Mouse (Mus musculus): ENCODE data around the gene Erc2. TPM values are rescaled to one million over a fixed set of nuclear protein-coding genes. Genes with fewer than 3 reads are reported as not detected.

The Erc2 gene
- total RNA-seq, 2 experiments from 2014 or later, result 0.28 to 0.54 TPM

DNA sequence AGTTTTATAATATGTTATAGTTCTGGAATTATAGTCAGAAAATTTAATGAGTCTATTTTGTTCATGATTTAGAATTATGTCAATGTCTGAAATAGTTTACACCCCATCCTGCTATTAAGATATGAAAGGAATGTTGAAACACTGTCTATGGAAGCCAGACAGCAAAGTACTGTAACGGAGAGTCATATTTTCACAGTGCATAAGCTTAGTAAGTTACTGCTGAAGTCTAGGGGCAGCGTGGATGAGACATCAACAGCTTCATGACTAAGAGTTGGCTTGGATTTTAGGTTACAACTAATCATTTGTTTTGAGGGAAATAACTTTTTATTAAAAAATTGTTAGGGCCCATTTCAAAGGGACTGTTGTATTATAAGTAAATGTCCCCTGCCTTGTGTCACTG lies 412.8 kb downstream of the Erc2 start:
- DNase-seq, result no peak
- intact Hi-C loops (cut with DNase I), result no loop called here

DNA sequence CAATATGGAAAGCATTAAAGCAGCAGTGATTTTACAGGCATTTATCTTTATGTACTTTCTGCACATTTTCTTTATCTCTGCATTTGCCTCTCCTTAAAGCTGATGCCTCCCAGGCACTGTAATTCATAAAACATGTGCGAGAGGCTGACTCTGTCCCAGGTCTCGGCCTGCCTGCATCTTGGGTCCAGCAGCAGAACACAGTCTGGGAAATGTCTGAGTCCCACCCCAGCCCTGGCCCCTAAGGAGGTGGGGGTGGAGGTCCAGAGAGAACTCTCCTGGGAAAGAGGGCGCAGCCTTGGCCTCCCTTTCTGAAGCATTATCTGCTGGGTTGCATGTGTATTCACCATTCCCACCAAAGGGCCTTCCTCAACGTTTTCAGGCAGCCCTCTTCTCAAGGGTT lies 420.9 kb downstream of the Erc2 start:
- intact Hi-C loops (cut with DNase I), result no loop called here
- no peak for DNase-seq

DNA sequence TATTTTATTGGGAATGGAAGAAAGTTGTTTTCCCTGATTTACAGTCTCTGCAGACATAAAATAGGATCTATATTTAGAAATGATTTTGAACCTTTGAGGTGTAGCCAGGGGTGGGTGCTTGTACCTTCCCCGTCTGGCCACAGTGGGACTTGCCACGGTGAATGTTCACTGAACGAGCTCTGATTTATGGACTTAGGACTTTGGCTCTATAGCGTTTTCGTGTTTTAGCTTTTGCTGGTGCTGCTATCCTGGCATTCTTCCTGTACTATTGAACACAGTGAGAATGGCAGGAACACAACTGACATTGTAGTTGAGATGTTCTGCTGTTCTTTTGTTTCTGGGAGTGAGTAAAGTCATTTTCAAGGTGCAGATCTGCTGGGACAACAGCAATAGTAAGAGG lies 429.4 kb downstream of the Erc2 start:
- no peak for DNase-seq

DNA sequence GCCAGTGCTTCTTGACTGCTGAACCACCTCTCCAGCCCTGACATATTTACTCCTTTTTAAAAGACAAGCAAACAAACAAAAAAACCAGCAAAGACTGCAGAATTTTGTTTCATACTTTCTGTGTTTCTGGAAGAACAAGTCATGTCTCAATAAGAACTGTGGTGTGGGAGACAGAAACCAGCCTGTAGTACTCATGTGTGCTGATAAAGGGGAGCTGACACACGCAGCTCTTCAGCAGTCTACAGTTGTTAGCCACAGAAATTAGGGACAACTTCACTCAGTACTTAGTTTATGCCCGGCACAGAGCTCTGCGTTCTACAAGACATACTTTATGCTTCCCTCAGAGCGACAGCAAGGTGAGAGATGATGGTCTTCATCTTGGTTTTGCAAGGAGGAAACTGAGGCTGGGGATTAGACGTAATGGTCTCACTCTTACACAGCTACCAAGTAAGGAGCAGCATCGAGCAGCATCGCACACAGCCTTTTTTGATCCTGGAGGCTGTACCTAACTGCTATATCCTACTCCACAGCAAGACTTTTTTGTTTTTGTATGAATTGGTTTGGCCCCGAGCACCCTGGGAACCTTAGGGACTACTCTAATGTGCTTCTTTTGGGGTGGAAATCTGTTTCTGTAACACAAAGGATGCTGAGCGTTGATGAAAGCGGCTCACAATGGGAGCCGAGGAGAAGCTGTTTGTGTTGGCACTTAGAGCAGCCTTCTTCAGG lies 435.1 kb downstream of the Erc2 start:
- intact Hi-C loops (cut with DNase I), result no loop called here

More for the DNA sequence above, 429.4 kb downstream of the Erc2 start:
- intact Hi-C loops (cut with DNase I), result no loop called here

DNA sequence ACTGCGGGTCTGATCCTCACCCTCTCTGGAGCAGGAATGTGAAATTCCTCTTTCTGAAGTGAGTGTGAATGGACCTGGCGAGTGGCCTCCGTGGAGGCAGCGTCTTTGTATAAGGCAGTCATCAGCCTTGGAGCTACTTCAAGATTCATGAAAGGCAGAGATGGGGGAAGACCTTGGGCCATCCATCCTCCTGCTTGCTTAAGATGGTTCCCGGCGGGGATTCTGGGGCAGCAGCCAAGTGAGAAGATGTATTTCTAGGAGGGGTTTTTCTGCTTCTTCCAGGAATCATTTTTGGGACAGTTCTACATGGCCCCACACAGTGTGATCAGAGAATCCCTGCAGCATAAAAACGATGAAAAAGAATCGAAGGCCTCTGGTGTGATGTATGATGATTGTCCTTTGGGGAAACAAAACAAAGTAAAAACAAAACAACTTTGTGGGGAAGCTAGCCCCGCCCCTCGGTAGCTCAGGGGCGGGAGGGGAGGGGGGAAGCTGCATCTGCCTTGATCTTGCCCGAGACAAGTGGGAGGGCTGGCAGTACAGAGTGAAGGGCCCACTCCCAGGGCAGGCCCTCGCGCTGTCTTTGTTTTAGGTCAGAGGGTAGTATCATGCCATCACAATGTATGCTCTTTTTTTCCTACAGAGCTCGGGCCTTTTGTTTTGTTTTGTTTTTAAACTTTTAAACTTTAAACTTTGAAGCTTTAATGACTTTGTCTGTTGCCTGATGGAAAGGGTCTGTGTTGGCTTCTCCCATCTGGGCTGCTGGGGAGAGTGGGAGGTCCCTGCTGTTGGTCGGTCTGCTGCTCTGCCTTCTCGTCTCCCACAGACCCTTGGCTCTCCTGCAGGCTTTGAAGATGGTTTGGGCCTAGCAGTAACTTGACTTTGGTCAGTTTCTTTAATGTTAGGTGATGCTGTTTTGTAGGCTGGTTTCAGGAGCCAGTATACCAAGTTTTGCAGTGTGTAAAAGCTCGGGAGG lies 435.9 kb downstream of the Erc2 start:
- peak in 1 of 2 experiments; percentile 6 for DNase-seq
- intact Hi-C loops (cut with DNase I), result no loop called here

More for the DNA sequence above, 435.1 kb downstream of the Erc2 start:
- no peak for DNase-seq

DNA sequence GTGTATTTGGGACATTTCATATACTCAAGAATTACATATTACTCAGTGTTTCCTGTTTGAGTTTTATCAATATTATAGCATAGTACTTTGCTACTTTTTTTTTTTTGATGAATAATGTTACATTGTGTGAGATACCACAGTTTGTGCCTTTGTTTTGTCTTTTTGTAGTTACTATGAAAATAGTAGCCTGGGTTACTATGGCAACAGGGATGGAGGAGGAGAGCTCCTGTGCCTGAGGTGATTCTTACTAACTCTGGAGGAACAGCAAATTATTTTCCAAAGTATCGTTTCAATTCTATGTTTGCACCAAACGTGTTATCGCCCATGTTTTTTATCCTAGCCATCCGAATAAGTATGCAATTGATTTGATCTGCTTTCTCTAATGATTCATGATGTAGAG lies 438.7 kb downstream of the Erc2 start:
- intact Hi-C loops (cut with DNase I), result no loop called here
- no peak for DNase-seq

DNA sequence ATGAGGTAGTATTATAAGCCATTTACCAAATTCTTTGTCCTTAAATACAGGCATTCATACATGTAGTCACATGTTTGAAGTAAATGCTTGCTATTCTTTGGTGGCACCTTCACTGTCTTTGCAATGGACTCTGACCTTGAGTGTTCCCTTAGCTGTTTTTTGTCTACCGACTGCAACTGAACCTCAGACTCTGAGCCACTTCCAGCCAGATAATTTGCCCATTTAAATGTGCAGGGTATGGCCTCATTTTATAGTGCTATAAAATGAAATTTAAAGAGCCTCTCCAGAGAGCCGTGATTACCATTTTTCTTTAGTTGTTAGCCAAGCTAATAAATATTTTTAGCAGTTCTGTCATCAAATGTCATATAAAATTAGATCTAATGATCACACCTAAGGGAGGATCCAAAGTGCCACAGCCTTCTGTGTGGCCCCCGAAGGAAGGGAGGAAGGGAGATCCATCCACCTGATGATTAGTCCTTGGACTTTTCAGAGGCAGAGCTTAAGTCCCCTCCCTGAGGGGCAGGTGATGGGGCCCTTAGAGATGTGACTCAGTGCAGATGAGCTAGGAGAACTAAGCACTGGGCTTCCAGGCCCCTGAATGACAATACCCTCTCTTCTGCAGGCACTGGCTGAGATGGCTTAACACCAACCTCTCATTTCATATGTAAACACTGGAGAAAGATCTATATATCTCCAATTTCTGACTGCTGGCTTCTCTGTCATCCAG lies 439.6 kb downstream of the Erc2 start:
- intact Hi-C loops (cut with DNase I), result no loop called here

DNA sequence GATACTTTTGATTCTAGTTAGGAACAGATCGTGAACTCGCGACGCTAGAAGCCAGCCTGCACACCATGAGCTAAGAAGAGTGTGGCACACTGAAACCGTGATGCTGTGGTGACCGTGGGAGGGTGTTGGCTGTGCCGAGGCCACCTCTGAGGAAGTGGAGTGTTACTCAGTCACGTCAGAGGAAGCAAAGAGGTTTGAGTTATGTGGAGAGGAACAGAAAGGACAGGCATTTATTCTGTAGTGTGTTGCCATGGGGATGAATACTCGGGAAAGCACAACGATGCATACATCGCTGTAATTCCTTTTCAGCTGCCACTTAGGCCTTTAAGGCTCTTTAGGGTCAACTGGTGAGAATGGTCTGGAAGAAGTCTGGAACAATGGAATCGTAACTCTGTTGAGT lies 445.8 kb downstream of the Erc2 start:
- intact Hi-C loops (cut with DNase I), result no loop called here
- DNase-seq, result no peak

More for the DNA sequence above, 439.6 kb downstream of the Erc2 start:
- DNase-seq, result no peak

DNA sequence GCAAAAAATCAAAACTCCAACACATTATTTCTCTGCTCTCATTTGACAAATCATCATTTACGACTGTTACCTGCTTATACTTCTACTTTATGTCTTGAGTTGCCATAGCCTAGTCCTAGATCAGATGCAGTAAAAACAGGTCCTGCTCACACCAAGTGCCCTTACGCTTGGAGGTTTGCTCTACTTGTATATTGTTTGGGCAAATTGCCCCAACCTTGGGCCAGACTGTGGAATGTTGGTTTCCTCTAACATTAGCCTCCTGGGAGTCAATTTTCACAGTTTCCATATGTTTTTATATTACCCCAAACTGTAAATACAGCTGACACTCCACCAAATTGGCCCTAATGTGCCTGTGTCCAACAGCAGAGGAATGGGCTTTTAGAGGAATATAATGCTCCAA lies 447.6 kb downstream of the Erc2 start:
- no peak for DNase-seq
- intact Hi-C loops (cut with DNase I), result no loop called here

DNA sequence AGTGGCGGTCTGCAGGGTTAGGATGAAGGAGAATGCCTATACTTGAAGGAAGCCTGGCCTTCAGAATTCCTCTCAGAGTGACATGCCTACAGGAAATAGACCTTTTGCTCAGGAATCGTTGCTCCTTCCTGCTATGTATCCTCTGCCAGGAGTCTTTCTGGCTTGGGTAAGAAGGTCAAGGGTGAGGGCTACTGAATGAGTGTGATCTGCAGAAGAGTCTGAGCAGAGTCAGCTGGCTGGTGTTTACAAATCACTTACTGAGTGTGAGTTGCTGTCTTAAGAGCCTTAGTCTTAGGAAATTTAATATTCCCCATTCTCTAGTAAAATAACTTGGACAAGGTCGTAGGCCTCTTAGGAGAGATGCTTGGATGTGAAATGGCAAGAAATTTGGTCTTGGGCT lies 450.3 kb downstream of the Erc2 start:
- intact Hi-C loops (cut with DNase I), result no loop called here
- no peak for DNase-seq

DNA sequence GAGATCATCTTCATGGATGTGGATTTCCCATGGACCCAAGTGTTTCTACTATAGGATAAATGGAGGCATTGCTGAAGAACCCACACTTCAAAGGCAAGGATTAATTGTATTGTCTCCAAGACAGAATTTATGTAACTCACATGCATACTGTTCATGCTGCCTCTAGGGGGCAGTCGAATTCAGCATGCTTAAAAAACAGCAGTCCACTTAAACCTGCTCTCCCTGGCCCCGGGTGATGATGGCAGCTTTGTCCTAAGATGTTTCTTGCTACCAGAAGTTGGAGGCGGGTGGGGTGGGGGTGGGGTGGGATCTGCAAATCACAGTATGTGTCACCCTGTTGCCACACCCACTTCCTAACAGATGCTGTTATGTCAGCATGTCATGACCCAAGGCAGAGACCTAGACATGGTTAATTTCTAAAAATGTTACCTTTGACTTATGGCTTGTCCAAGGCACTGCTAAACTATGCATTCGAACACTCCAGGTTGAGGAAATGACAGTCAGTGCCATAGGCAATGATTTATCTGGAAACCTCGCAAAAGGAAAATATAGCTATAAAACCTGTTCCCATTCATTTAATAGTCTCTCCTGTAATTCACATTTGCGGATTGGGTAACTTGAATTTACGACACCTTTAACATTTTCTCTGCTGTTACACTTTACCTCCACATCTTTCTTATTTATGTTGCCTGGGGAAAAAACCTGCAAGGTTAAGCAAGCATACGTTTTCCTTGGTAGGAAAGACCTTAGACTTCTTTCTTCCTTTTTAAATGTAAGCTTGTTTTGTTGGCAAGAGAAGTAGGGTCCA lies 467.6 kb downstream of the Erc2 start:
- intact Hi-C loops (cut with DNase I), result loop anchor here (1.0 to 5.0 kb wide), 3 partner anchors 283 to 997 kb away; no protein-coding TSS in a partner anchor
- peak in 1 of 2 experiments; percentile 5 for DNase-seq

DNA sequence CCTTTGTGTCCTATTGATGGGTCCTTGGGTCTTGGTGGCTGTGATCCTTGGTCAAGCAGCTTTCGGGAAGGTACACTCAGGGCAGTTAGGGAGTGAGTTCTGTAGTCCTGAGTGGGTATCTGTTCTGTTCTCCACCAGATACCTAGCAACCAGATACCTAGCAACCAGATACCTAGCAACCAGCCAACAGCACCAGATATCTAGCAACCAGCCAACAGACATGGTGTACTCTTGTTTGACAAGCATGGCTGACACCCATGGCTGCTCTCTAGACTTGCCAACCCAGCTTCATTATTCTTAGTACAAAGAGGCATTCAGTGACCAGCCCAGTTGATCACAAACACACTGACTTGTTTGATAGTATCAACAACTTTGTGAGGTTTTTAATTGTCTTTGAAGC lies 469.1 kb downstream of the Erc2 start:
- DNase-seq, result no peak
- intact Hi-C loops (cut with DNase I), result loop anchor here (5.0 kb wide), 1 partner anchor 996 kb away; no protein-coding TSS in a partner anchor

DNA sequence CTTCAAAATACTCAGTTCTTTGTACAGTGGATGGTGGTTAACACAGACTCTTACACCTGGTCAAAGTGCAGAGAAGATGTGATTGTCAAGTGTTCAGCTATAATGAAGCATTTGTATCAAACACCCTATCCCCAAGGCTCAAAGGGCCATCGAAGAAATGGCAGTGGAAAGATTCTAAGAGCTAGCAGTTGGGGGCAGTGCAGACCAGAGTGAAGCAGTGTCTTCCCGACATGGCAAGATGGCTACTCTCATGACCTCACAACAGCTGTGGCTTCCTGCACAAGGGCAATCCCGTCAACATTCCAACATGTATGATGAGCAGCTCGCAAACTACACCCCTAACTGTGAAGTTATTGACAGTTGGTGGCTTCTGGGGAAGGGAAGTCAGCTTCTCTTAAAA lies 471.0 kb downstream of the Erc2 start:
- intact Hi-C loops (cut with DNase I), result loop anchor here (5.0 kb wide), 1 partner anchor 994 kb away; no protein-coding TSS in a partner anchor
- DNase-seq, result no peak

DNA sequence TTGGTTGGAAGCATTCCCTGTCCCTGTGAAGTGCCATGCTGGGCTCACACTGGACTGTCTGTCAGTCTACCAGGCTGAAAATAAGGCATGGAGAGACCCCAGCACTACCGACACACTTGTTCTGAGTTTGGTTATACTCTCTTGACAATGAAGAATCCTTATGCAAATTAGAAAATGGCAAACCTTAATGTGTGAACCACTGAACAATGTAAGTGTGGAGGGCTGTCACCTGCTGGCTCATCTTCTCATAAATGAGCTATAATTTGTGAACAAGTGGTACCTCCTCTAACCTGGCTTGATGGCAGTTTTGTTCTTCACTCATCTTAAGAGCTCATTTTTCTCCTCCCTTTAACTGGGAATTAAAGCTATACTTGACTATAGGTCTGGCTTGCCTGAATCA lies 471.7 kb downstream of the Erc2 start:
- no peak for DNase-seq
- intact Hi-C loops (cut with DNase I), result loop anchor here (5.0 kb wide), 1 partner anchor 993 kb away; no protein-coding TSS in a partner anchor

DNA sequence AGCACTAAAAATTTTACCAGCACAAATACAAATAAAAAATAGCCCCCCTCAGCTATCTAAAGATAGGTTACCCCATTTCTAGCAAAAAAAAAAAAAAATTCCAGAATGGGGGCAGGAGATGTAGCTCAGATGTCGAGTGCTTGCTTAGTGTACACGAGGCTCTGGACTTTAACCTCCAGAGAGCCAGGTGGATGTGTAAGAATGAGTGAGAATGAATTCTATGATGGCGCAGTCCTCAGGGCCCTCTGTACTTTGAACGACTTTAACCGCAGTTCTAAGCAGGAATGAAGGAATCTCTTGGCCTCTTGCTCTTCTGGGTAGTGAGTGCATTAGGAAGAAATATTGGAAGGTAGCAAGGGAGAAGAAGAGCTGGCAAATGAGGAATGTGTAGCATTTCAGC lies 476.9 kb downstream of the Erc2 start:
- DNase-seq, result no peak
- intact Hi-C loops (cut with DNase I), result no loop called here

DNA sequence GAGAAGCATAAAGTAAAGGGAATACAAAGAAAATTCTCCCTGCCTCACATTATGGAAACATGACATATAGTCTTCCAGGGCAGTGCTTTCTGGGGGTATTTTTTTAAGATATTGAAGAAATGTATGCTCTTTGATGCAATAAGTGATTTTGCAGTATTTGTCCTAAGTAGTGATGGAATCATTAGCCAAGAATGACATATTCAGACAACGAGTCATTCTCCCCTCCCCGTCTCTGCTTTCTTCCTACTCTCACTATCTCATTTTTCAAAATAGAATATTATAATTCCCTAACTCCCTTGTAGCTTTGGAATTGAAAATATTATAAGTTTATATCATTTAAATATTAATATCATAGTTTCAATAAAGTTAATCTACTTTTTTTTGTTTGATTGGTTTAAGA lies 490.9 kb downstream of the Erc2 start:
- no peak for DNase-seq

DNA sequence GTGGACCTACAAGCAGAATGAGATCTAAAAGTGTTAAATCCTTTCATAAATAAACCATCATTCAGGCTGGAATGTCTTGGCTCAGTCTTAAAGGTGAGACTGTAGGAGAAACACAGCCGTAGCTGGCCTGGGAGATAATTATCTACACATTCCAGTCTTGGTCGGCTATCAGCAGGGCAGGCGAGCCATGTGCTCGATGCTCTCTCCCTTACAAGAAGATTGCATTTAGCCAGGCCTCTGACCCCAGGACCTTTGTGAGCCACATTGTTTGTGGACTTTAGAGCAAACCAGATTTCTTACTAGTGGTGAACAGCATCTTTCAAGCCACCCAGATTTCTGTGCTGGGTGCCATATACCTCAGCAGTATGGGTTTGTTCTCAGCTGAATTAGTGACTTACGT lies 498.6 kb downstream of the Erc2 start:
- DNase-seq, result no peak
- intact Hi-C loops (cut with DNase I), result no loop called here

More for the DNA sequence above, 490.9 kb downstream of the Erc2 start:
- intact Hi-C loops (cut with DNase I), result no loop called here

DNA sequence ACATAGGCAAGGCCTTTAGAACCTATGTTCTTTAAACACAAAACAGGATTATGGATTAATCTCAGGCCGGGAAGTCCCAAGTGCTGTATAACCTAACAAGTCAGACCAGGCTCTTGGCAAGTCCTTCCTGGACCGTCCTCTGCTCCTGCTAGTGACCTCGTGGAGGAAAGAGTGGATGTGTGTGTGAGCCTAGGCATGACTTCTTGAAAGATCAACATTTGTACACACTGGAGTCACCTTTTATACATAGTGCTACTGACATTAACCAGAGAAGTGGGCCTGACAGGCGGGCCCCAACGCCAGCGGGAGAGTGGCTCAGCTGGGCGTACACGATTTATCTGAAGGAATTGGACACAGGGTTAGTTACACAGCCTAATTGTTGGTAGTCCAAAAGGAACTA lies 504.6 kb downstream of the Erc2 start:
- intact Hi-C loops (cut with DNase I), result no loop called here
- DNase-seq, result no peak

DNA sequence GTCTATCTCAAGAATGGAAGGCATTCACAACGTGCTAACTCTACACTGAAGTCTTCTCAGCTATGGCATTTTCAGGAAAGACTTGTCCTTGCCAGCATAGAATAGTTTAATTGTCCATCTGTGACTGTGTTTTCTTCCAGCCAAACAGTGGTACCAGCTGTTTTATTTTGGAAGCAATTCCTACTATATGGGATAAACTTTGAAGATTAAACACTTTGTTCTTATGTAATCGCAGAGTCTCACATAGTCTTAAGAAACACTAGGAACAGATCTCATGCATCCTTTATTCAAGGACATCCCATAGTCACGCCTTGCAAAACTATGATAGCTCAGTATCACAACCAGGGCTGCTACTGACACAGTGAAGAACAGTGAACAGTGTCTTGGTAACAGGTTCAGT lies 506.8 kb downstream of the Erc2 start:
- DNase-seq, result no peak
- intact Hi-C loops (cut with DNase I), result no loop called here

DNA sequence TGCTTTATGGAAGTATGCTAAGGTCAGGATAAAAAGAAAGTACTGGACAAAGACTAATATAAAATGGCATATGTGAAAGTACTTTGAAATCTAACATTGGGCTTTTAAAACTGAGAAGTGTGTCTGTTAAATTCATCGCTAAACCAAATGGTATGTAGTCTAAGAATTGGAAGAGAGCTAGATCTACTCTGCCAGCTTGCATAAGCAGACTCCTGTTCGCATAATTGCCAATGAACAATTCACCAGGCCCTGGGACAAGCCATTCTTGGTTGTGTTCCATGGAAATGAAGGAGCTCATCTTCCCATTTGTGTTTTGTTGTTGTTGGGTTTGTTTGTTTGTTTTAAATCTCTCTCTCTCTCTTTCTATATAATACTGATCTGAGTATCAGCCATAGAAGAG lies 521.8 kb downstream of the Erc2 start:
- intact Hi-C loops (cut with DNase I), result no loop called here
- no peak for DNase-seq
